Mouse (Mus musculus) hindbrain, embryonic 11.5 days (tissue): ENCODE results near the gene Apbb2. TPM values are rescaled to one million over a fixed set of nuclear protein-coding genes. Genes with fewer than 3 reads are reported as not detected.

Experiments used
- ATAC-seq: fragments of 200-750 bp; cut with Nextera tagmentation; 2 replicates; pipeline ENCODE4 v1.8.0; 2017; ENCODE audit warnings: mild to moderate bottlenecking, moderate TSS enrichment, moderate library complexity; ENCODE audit not compliant: low FRiP score
- DNase-seq: peaks from one replicate; pipeline ENCODE4 v3.0.0-alpha.2; 2015; ENCODE audit warnings: low spot score
- H3K27ac ChIP-seq: fragments of 300-500 bp; sonication (generic); 2 replicates; pipeline ENCODE4 v1.5.1; 2014; ENCODE audit warnings: mild to moderate bottlenecking, low read depth, low read length
- H3K27me3 ChIP-seq: fragments of 300-500 bp; sonication (generic); 2 replicates; pipeline ENCODE4 v1.6.1; 2014; ENCODE audit warnings: mild to moderate bottlenecking, low read length, moderate library complexity, mixed read lengths; ENCODE audit not compliant: control insufficient read depth, insufficient read depth
- H3K36me3 ChIP-seq: fragments of 300-500 bp; sonication (generic); 2 replicates; pipeline ENCODE4 v1.6.1; 2014; ENCODE audit warnings: mild to moderate bottlenecking, low read length, moderate library complexity, mixed read lengths; ENCODE audit not compliant: control insufficient read depth, insufficient read depth
- H3K4me1 ChIP-seq: fragments of 300-500 bp; sonication (generic); replicated peaks from 2 replicates; pipeline ENCODE4 v1.6.1; 2014; ENCODE audit warnings: low read length, mixed read lengths; ENCODE audit not compliant: control insufficient read depth, insufficient read depth
- H3K4me2 ChIP-seq: fragments of 300-500 bp; sonication (generic); replicated peaks from 2 replicates; pipeline ENCODE4 v1.6.1; 2014; ENCODE audit warnings: mild to moderate bottlenecking, low read depth, low read length
- H3K4me3 ChIP-seq: fragments of 300-500 bp; sonication (generic); 2 replicates; pipeline ENCODE4 v1.5.1; 2014; ENCODE audit warnings: low read depth, low read length
- H3K9ac ChIP-seq: fragments of 300-500 bp; sonication (generic); 2 replicates; pipeline ENCODE4 v1.6.1; 2014; ENCODE audit warnings: low read depth, low read length
- H3K9me3 ChIP-seq: fragments of 300-500 bp; sonication (generic); 2 replicates; pipeline ENCODE4 v1.6.1; 2016; ENCODE audit warnings: low read length; ENCODE audit not compliant: control insufficient read depth
- WGBS: fragments of 180-500 bp; shearing (Covaris S2); extraction: QIAGEN DNeasy Blood & Tissue Kit; methylation state at CpG from one replicate; pipeline ENCODE4 v1.1.7; 2014; 5-methylcytosine and 5-hydroxymethylcytosine counted together
- polyA plus RNA-seq: library from polyadenylated mRNA; unstranded; fragments of >200 nt; fragmentation: Nextera tagmentation; extraction: Ambion mirVana; gene quantifications from 2 replicates; pipeline ENCODE4 v1.2.1, GENCODE M21; 2014

Apbb2 gene
- polyA plus RNA-seq, 1 experiment from 2014 or later: 43.0 TPM

DNA sequence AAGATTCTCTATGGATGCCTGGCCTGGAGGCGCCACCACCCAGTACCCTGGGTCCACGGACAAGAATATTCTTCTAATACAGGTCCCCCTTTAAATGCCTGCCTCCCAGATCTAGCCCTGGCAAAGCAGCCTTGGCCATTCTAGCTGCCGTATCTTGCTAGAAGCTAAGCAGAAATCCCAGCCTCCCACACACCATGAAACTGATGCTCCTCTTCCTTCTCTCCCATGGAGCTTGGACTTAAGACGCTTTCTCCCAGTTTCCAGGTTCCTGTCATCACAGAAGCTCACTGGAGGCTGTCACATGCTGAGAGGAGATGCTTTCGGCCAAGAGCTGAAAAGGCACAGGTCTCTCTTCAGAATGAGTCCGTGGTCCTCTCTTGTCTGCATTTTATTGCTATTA is 213.3 kb downstream of the Apbb2 start:
- ATAC-seq: no peak
- 85% methylated on average over 6 of the region's 6 CpGs for WGBS

DNA sequence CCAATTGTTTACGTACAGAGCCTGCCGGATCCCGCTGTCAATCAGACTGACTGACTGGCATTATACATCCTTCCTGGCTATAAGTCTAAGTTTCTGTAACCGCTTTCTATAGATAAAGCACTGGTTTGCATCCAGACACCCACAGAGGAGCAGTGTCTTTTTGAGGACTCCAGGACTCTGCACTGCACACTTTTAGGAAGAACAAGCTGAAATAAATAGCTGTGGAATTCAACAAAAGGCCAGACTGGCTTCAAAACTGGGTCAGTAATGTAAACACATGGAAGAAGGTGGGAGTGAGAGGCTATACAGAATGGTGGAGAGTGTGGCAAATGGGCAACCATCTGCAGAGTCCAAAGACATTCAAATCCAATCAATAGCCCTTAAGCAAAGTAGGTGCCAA is 218.0 kb downstream of the Apbb2 start:
- no peaks in the 10 kb centered on the region; the same call in 1 of the 2 replicates for H3K4me1 ChIP-seq
- 89% methylated on average over 4 of the region's 4 CpGs for WGBS

More for the DNA sequence above, 213.3 kb downstream of the Apbb2 start:
- DNase-seq: no peak
- Histone ChIP-seq H3K36me3 (no peaks in the 10 kb centered on the region), H3K4me2 (no peak overlapping the region), H3K4me1 (no peaks in the 10 kb centered on the region; the same call in 1 of the 2 replicates), H3K27ac (no peak overlapping the region), H3K4me3 (no peak overlapping the region), H3K9me3 (no peaks in the 10 kb centered on the region), H3K9ac (no peak overlapping the region), H3K27me3 (no peaks in the 10 kb centered on the region)

DNA sequence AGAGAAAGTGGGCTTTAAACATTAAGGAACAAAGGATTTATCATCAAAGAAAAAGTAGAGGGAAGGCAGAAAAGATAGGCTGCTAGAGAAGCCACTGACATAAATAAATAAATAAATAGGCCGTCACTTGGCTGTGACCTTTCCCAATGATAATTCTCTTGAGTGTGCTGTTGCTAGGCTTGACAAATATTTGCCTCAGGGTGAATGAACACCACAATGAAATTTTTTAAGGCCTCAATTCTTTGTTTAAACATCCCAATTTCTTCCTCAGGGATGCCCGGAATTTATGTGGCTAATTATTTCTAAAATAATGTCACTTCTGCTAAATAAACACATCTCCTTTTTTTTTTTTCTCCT is 219.3 kb downstream of the Apbb2 start:
- Histone ChIP-seq H3K27me3 (no peaks in the 10 kb centered on the region), H3K27ac (no peak overlapping the region), H3K4me2 (no peak overlapping the region), H3K4me1 (no peaks in the 10 kb centered on the region; the same call in 1 of the 2 replicates), H3K4me3 (no peak overlapping the region), H3K9me3 (no peaks in the 10 kb centered on the region), H3K9ac (no peak overlapping the region), H3K36me3 (no peaks in the 10 kb centered on the region)
- DNase-seq (no peak), ATAC-seq (no peak)
- WGBS: 84% methylated on average over 2 of the region's 2 CpGs

More for the DNA sequence above, 218.0 kb downstream of the Apbb2 start:
- no peak for DNase-seq
- ATAC-seq: no peak
- Histone ChIP-seq H3K9me3 (no peaks in the 10 kb centered on the region), H3K36me3 (no peaks in the 10 kb centered on the region), H3K4me2 (no peak overlapping the region), H3K27ac (no peak overlapping the region), H3K9ac (no peak overlapping the region), H3K27me3 (no peaks in the 10 kb centered on the region), H3K4me3 (no peak overlapping the region)

DNA sequence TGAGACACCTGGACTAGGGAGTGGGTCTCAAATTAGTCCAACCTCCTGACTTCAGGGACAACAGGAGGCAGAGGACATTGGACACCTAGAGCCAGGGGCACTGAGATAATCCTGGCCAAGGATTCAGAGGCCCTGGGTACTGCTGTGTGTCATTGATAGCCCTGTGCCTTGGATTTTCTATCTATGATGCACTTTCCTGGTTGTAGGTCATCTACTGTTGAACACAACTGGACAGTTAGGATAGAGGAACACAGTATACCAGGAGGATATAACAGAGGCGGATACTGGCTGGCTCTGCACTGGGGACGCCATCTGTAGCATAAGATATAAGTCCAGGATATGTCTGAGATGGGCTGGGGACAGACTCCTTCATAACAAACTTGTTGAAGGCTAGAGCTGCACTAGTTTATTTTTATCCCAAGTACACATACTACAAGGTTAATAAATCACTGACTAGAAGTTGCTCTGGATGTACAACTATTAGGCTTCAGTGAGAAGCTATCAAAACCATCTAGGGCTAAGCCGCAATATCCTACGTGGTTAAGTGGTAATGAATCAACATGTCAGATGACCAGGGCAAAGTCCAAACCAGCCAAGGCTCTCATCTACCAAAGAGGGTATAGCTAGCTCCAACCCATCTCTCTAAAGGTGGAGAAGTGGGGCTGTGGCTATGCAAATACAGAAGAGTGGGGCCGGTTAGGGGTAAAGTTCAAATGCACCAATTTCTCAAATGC is 219.9 kb downstream of the Apbb2 start:
- no peak for DNase-seq
- Histone ChIP-seq H3K36me3 (no peaks in the 10 kb centered on the region), H3K9ac (no peak overlapping the region), H3K4me3 (no peak overlapping the region), H3K27me3 (no peaks in the 10 kb centered on the region), H3K4me2 (no peak overlapping the region), H3K9me3 (no peaks in the 10 kb centered on the region), H3K27ac (no peak overlapping the region), H3K4me1 (no peaks in the 10 kb centered on the region; the same call in 1 of the 2 replicates)
- no peak for ATAC-seq
- 93% methylated on average over 5 of the region's 5 CpGs for WGBS

DNA sequence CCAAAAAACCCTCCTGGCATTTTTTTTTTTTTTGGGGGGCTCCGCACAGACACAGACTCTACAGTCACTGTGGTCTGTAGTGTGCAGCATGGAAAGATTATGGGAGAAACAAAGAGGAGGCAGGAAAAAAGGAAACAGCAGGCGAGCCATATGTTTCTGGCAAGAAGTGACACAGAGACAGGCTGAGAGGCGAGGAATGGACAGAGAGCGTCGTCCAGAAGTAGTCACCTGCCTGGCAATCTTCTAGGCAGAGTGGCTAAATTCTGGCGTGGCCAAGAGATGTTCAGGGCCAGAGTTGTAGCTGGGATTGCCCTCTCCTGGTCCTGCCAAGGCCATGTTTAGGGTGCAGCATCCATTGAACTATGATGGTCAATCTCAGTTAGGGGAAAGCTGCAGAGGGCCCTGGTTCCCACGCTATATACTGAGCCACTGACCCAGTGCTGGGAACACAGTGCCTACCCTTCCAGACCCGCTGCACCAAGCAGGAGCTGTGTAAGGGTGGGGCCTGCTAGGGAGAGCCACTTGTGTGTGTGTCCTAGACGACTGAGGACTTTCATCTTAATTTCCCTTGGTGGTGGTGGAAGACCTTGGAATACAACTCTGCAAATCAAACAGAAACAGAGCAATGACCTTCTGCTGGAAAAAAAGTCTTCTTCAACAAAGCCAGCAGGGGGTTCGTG is 224.7 kb downstream of the Apbb2 start:
- Histone ChIP-seq H3K27ac (no peak overlapping the region), H3K27me3 (no peaks in the 10 kb centered on the region), H3K9ac (no peak overlapping the region), H3K4me1 (no peaks in the 10 kb centered on the region), H3K36me3 (no peaks in the 10 kb centered on the region), H3K4me2 (no peak overlapping the region), H3K9me3 (no peaks in the 10 kb centered on the region), H3K4me3 (no peak overlapping the region)
- no peak for ATAC-seq
- no peak for DNase-seq
- 85% methylated on average over 10 of the region's 10 CpGs for WGBS

DNA sequence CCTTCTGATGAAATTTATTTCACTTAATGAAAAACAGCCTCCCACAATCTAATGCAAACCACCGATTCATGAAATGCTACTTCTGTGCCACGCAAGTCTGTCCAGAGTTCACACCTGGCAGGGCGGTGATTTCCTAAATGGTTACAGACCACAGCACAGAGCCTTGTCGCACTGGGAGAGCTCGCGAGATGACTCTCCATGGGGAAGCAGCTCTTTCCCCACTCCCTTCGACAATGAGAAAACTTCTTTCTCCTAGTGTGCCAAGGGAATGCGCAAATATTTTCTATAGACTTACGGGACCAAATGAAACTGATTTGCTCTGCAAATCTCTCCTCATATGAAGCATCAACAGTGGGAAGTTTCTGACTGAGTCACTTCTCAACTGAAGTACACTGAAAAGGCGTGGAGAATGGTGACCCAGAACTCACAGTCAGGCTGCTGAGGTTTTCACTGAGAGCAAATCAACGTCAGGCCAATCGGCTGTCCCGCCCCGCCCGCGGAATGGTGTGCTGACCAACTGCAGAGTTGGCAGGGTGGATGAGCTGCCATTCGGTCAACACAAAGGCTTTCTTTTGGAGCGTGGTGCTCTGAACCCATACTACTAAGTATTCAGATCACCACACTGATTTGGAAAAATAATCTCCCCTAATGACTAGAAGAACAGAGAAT is 225.6 kb downstream of the Apbb2 start:
- Histone ChIP-seq H3K27ac (no peak overlapping the region), H3K4me3 (no peak overlapping the region), H3K9me3 (no peaks in the 10 kb centered on the region), H3K36me3 (no peaks in the 10 kb centered on the region), H3K9ac (no peak overlapping the region), H3K4me2 (no peak overlapping the region), H3K4me1 (no peaks in the 10 kb centered on the region), H3K27me3 (no peaks in the 10 kb centered on the region)
- DNase-seq (peak; percentile 32), ATAC-seq (no peak)
- 56% methylated on average over 18 of the region's 18 CpGs for WGBS

DNA sequence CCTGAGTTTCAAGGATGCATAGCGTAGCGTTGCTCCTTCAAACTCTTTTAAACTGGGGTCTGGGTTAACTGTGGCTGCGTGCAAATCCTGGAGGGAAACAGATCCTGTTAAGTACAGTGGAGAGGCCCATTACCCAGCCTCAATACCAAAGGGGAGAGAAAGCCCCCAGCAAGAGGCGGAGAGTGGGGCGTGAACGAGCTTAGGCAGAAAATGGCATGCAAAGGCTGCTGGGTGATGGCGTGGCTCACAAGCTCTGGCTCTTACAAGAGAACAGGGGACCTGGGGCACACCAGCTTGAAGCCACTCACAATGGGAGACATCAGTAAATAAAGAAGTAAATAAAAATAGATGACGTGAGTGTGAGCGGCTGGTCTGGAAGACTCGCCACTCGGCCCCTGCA is 226.8 kb downstream of the Apbb2 start:
- H3K4me2 ChIP-seq: no peak overlapping the region
- no peak for DNase-seq
- H3K4me3 ChIP-seq: no peak overlapping the region
- 81% methylated on average over 11 of the region's 11 CpGs for WGBS
- no peaks in the 10 kb centered on the region for H3K4me1 ChIP-seq
- H3K9ac ChIP-seq: no peak overlapping the region
- H3K9me3 ChIP-seq: no peaks in the 10 kb centered on the region
- no peak for ATAC-seq
- H3K36me3 ChIP-seq: no peaks in the 10 kb centered on the region
- no peaks in the 10 kb centered on the region for H3K27me3 ChIP-seq
- no peak overlapping the region for H3K27ac ChIP-seq

DNA sequence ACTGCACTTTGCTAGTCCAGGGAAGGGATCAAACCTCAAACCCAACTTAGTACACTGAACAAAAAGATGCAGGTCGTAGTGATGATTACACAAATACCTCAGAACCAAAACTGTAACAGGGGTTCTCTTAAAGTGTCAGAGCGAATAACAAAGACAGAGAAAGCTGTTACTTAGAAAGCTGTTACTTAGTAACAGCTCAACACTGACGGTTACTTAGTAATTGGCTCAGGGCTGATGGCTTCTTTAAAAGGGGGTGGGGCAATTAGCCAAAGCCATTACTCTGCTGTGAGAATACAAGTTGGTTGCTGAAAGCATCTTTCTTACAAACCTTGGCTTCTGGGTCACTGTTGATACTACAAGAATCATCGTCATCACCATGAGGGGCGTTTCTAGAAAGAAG is 227.3 kb downstream of the Apbb2 start:
- no peak for ATAC-seq
- WGBS: 65% methylated on average over 5 of the region's 5 CpGs
- H3K9me3 ChIP-seq: no peaks in the 10 kb centered on the region

More for the DNA sequence above, 227.3 kb downstream of the Apbb2 start:
- no peaks in the 10 kb centered on the region for H3K36me3 ChIP-seq
- no peak overlapping the region for H3K27ac ChIP-seq
- H3K4me2 ChIP-seq: no peak overlapping the region
- no peaks in the 10 kb centered on the region for H3K27me3 ChIP-seq
- no peak overlapping the region for H3K4me3 ChIP-seq
- DNase-seq: no peak
- no peaks in the 10 kb centered on the region for H3K4me1 ChIP-seq
- H3K9ac ChIP-seq: no peak overlapping the region
